Mouse (Mus musculus) common myeloid progenitor, adult 5-6 weeks (primary cell): Measurements from ENCODE around the gene Klhl23. TPM values are rescaled to one million over a fixed set of nuclear protein-coding genes. Genes with fewer than 3 reads are reported as not detected.
A peak's percentile ranks its signal among the peaks of the same experiment; 100 is the strongest.
"Not testable (repeated sequence)": the region's sequence is repeated elsewhere in the genome, so short reads cannot be mapped to it uniquely, and the experiment has no call there.

Source experiments
- ATAC-seq: replicated peaks from 2 replicates; pipeline ENCODE4 v1.8.0; 2016; ENCODE audit warnings: low read depth, mild to moderate bottlenecking, moderate TSS enrichment, inconsistent platforms; ENCODE audit not compliant: poor library complexity, severe bottlenecking
- total RNA-seq: library from RNA; stranded (forward); fragments of 200-1000, 187-1606 nt; gene quantifications from 2 replicates; pipeline ENCODE4 v1.2.3, GENCODE M21; 2017

Klhl23 gene
- total RNA-seq, result 18.2 and 28.2 TPM in 2 replicates

DNA sequence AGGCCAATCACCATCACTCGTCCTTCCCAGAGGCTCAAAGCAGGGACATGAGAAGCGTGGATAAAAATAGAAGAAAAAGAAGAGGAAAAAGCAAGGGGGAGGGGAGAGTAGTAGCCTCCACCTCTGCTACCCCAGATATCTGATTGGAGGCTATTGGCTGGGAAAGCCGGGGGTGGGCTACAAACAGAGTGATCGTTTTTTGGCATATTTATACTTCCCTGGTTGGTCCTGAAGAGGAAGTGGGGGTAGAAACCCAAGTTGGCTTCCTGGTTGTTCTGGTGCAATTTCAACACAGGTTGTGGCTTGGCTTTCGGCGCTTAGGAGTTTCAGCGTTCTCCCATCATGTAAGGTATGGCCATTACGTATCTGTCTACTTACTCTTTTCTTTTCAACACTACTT, at the start of gene Klhl23:
Klhl23 (plus strand) TSS at position 234 of the 400 bp plus-strand sequence.
- peak; percentile 69 for ATAC-seq

DNA sequence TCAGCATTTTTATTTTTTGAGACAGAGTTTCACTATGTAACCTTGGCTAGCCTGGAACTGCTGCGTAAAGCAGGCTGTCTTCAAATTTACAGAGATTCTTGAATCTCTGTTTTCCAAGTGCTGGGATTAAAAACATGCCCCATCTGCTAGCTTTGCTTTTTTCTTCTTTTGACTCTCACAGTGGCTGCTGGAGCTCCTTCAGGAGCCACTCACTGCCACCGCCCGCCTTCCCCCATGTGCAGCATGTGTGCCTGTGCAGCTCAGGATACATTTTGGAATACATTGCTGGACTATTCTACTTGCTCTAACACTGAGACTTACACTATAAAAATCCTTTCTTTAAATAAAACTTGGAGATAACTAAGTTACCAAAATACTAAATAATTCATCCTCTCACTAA, 48.4 kb upstream of the Klhl23 start:
- no peak for ATAC-seq

DNA sequence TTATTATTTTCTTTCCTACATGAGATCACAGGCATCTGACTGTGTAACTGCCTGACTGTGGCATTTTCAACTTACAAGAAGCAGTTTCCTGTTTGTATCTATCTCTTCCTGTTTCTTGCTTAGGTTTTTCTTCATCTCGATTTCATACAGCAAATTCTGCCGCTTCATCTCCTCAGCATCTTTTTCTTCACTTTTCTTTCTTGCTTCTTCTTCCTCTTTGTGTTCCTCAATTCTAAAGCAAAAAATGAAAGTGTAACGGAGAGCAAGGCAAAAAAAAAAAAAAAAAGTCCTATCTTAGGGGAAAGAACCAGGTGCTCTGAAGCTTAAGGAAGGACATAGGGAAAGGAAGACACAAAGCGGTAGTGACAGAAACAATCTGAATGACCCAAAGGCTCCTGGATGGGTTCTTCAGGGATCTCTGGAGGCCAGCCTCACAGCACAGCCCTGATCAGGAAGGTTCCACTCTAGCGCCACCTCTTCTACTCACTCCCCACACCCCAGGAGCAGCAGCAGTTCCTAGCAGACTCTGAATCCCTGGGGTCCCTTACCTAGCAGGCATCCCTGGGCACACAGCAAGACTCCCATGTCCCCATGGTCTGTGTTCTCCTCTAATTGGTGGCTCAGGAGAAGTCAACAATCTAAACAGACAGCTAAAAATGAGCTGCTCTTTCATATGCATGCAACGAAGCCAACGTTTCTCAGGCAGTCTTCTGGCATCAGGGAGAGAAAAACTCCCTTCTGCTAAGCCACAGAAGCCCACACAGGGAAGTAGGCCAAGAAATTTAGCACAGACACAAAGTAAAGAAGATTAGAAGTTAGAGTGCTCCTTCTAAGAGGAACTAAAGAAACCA, 43.5 kb upstream of the Klhl23 start:
- peak; percentile 84 for ATAC-seq

DNA sequence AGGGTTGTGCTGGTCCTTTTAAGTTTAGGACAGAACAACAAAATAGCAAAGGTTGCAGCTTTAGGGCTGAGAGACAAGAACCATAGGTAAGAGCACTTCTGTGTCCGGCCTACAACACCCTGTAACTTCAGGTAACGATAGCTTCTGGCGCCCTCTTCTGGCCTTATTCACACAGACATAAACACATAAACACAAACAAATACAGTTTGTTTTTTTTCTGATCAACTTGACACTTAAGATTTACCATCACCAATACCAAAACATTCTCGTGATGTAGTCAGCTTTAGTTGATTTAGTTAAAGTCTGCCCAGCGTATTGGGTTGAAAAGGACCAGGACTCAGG, 42.9 kb upstream of the Klhl23 start:
- peak; percentile 73 for ATAC-seq

DNA sequence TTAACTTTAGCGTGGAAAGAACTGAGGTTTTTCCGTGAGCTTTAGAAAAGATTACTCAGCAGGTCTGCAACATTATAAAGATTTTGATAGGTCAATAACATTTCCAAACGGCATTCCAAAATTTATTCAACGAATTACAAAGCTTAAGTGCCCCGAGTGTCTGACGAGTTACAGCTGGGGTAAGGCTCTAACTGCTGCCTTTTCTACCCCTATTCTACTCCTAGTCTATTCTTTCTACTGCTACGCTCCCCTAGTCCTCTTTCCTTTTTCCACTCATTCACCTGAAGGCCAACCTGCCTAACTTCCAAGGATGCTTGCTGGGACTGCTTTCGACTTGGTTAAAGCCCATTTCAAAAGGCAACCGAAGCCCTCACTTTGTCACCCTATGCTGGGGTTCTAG, 32.8 kb upstream of the Klhl23 start:
- peak; percentile 6; the same call in 1 of the 2 replicates for ATAC-seq

DNA sequence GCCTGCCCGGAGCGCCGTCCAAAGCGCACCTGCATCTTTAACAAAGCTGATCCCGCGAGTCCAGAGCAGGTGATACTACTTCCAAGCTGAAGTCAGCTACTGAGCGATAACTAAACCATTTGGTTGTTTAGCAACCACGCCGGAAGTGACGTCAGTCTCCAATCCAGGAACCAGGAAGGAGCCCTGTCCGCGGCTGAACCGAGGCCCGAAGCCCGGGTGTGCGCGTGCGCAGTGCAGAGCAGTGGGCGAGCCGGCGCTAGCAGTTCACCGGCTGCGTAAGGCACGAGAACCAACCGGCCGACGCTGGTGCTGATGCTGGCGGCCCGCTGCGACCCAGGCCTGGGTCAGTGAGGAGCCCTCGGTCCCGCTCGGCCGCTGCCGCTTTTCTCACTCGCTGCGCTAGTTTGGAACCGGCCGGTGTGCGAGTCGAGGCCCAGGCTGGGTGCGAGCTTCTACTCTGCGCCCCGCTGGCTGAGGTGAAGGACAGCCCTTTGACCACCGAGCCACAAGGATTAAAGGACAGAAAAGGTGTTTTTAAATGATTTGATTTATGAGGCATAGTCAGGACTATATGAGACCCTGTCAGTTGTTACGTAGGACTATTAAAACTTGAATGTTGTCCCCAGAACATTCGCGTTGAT, 32.2 kb upstream of the Klhl23 start, which contains the start of the genes Ccdc173 and Phospho2:
Ccdc173 (minus strand) TSS at position 147 of the 641 bp plus-strand sequence.
Phospho2 (plus strand) TSS at position 195 of the 641 bp plus-strand sequence.
- peak; percentile 90 for ATAC-seq

DNA sequence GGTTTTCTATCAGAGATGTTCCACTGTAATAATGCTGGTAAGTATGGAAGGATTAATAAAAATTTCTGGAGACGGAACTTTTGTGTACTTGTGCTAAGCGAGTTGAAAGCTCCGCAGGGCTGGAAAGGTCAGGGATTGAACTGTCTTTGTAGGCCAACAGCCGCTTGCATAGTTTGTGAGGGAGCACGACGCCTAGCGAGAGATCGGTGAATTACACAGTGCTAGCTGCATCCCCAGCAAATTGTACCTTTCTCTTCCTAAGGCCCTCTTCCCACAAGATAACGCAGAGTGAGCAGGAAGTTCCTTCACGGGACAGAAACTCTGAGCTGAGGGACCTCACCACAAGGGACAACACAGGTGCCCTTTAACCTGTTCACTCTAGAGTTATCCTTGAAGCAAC, 31.5 kb upstream of the Klhl23 start:
- peak; percentile 80 for ATAC-seq

DNA sequence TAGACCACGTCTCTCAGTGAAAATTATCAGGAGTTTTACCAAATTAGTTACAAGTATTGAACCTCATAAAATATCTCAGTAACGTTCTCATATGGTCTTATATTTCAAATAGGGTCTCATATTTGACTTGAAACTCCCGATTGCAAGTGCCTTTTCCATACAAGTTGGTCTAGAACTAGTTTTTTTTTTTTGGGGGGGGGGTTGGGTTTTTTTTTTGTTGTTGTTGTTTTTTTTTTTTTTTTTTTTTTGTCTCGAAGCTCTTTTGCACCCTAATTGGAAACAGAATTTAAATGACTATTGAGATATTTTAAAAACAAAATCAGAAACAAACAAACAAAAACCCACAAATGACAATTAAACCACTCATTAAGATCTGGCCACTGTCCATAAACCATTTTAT, 31.0 kb upstream of the Klhl23 start:
- ATAC-seq, result no peak

DNA sequence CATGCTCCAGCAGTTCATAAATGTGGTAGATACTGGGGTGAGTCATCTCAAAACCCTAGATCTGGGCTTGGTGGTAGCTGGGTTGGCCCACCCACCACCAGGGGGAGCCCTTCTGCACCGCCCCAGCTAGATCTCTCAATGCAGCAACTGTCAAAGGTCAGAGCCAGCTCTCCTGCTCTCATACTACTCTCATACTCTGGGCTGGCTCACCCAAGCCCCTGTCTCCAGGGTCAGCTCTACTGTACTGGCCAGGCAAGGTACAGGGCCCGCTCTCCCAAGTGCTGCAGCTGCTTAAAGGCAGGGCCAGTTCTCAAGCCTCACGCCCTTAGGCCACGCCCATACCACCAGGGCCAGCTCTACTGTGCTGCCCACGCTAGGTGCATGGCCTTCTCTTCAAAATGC, 18.8 kb upstream of the Klhl23 start:
- peak; percentile 98 for ATAC-seq

DNA sequence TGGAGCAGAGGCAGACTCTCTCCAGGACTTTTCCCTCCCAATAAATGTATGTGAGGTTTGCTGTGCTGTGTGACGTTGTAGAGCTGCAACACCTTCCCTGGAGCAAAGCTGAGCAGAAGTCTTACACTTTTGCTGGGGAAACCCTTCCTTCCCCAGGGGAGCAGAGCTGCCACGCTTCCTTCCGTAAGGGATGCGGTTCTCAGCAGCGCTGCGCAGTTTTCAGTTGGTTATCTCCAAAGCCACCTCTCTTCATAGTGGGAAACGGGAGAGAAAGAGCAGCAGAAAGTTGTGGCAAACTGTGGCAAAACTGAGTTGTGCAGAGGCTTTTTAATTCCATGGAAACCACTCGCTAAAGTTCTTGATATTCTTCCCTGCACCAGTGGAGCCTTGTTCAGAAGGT, 18.0 kb upstream of the Klhl23 start:
- ATAC-seq, result no peak

DNA sequence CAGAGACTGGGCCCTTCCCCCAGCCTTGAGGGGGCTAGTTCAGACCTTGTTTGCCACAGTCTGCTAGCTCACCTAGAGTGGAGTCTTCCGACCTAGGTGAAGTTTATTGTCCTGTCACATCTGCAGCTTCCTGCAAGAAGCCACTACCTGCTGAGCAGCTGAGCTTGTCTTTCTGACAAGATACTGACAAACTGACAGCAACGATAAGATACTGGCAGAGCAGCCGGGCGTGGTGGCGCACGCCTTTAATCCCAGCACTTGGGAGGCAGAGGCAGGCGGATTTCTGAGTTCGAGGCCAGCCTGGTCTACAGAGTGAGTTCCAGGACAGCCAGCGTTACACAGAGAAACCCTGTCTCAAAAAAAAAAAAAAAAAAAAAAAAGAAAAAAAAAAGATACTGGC, 17.1 kb upstream of the Klhl23 start:
- not testable (repeated sequence) for ATAC-seq

DNA sequence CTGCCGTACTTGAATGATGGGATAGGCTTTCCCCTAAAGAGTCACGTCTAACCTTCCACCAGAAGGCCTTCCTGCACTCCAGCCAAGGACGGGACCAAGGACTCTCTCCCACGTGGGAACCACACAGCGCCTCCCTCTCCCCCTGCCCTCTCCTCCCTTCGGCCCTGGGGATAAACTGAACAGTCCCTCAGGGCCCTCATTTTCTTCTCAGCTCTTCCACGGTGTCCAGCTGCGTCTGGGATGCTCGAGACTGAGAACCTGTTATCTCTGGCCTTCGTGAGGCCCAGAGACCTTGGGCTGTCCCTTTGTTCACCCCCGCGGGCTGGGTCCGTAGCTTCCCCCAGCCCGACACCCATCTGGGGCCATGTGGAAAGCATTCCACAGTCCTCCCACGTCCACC, 11.6 kb upstream of the Klhl23 start:
- no peak for ATAC-seq

DNA sequence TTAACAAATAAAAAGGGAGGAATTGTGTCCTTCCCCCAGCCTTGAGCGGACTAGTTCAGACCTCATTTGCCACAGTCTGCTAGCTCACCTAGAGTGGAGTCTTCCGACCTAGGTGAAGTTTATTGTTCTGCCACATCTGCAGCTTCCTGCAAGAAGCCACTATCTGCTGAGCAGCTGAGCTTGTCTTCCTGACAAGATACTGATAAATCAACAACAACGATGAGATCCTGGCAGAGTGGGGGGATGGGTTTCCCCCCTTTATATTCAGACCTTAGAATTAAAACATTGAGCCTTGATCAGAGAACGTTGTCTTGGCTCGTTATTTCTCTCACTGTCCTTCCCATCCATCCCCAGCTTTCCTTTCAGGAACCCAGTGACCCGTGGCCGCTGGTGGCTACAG, 10.4 kb upstream of the Klhl23 start:
- ATAC-seq, result not testable (repeated sequence)

DNA sequence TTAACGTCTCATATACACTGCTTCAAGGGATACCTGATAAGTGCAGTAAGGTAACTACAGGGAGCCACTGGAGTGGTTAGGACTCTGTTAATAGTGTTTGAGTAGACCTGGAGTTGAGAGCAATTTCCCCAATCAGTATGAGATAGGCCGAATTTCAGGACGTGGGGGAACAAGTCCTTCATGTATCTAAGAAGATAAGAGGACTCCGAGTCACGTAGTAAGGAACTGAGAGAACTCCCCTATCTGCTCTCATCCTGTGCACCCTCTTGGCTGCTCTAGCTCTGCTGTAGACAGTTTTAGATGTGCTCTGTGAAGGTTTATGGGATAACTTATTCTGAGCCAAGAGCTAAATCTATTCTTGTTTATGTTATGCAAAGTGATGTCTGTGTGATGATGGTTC, 5.2 kb upstream of the Klhl23 start:
- ATAC-seq, result peak; percentile 57

DNA sequence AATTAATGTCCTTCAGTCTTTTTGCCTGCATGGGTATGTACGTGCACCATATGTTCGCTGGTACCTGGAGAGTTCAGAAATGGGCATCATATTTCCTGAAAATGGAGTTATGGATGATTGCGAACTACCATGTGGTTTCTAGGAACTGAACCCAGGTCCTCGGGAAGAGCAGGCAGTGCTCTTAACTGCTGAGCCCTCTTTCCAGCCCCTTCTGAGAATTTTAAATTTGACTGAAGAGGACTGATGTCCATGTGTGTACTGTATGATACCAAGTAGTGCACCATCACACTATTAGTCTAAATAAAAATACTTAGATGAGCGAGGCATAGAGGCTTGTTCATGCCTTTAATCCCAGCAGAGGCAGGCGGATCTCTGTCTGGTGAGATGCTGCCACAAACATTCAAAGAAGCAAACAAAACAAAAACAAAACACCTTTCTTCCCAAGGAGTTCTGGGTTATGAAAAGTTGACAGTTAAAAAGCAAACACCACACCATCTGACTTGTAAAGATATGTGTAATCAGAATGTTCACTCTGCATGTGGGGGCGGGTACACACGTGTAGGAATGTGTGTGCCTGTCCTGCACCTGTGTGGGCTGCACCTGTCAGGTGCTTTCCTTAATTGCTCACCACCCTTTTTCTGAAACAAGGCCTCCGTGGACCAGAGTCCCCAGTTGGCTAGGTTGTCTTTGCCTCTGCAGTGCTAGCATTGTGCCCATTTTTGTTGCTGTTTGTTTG, 3.2 kb upstream of the Klhl23 start:
- ATAC-seq, result no peak; the same call in 1 of the 2 replicates

DNA sequence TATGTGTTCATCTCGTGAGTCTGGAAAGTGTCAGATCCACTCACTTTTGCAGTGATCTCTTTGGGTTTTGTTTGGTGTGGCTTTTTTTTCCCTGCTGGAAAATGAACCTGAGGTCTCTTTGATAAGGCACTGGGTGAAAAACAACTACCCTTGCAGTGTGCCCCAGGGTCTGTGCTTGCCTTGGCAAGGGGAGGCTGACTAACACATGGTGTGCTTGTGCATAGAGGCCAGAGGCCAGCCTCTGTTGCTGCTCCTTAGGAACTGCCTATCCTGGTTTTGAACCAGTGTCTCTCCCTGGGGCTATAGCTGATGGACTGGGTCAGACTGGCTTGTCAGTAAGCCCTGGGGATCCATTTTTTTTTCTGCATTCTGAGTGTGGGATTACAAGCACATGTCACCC, 1.5 kb upstream of the Klhl23 start:
- ATAC-seq, result no peak

DNA sequence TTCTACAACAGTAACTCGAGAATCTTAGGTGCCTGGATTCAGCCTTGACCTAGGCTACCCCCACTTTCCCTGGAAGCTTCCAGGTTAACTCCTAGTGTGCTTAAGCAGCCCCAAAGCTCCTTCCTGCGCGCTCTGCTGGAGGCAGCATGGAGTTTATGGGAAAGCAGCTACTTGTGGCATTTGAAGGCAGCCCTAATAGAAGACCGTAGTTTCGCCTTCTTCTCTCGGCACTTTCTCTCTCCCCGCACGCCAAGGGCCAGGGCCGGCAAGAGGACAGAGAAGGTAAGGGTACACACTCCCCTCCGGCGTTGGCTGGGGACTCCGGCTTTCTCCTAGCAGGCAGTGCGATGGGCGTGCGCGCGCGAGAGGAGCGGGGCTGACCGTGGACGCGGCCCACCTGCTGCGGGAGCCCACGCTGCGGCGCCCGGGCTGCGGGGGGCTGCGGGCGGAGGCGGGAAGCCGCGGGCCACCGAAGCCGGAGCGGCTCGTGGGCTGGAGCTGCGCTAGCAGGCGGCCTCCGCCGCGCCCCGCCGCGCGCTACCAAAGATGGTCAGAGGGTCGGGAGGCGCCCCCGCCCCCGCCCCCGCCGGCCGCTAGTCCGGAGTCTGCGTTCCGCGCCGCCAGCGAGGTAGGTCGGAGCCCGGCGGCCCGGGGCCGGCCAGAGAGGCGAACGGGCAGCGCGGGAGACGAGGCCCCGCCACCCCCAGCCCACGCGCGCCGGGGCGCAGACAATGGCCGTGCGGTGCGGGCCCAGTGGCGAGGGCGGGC, 801 bp downstream of the Klhl23 start:
- ATAC-seq, result 0 out of 2 replicates have a peak, but pooled peaks have one; percentile 21

DNA sequence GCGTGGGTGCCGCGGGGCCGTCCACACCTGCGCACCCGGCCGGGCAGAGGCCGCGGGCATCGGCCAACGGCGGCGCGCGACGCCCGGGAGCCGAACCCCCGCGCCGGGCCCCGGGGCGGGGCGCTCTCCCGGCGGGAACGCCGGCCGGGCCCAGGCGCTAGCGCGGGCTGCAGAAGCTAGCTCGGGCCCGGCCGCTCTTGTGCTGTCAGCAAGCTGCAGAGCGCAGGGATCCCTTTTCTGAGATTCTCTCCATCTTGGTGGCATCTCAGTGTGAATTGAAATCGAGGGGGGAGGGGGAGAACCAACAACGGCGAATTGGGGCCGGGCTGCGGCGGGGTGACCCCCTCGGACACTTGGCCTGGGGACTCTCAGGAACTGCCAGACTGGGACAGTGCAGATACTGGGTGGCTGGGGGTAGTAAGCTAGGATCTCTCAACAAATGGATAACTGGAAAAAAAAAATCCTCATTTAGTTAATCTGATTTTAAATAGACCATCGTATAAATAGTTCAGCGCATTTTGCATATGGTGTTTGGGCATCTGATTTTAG, 1.5 kb downstream of the Klhl23 start:
- no peak for ATAC-seq

DNA sequence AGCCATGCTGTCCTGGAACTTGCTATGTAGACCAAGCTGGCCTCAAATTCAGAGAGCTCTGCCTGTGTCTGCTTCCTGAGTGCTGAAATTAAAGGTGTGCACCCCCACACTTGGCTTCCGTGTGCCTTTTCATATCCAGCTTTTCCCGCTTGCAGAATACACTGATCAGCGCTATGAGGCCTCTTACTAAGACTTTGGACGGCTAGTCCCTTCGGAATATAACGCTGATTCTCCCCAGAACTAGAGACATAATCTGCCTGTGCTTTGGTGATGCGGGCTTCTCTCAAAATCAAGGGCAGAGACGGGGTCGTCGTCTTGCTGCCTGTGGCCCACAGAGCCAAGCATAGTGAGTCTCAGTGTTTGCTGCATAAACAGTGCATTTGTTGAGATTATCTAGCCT, 4.2 kb downstream of the Klhl23 start:
- no peak for ATAC-seq

DNA sequence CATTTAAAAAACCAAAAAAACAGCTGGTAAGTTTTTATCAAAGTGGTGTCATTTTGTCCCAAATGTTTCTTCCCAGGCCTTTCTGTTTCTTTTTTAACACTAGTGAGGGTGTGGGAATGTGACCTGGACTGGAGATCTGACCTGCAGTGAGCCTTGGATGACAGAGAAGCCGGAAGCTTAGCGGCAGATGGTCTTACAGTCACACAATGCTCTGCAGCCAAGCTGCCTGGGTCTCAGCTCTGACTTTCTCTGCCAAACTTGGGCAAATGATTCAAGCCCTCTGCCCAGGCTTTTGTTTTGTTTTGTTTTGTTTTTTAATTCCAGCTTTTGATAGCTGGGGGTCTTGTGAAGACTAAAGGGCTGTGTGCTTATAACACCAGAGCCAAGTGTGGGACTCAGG, 4.6 kb downstream of the Klhl23 start:
- ATAC-seq, result no peak
